Mouse (Mus musculus): ENCODE results near the gene Dennd5a.

Dennd5a gene

GRCm38 (mm10) chr7:109848867-109849733 lies 111.2 kb downstream of the Dennd5a start:
- intact Hi-C loops (cut with DNase I) = no loop called here

DNA sequence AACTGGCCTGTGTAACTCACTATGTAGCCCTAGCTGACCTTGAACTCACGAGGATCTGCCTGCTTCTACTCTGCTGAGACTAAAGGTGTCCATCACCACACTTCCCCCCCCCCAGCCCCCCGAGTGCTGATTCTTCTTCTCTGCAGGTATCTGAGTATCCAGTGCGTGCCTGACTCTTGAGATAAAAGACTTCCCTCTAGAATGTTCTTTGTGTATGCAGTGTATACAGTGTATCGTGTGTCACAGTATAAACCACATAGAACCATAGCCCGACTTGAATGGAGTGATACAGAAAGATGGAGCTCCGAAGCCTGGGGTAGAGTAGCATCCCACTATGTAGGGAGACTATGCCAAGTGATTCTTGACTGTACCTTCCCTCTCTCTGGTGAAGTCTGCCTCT lies 116.2 kb downstream of the Dennd5a start:
- intact Hi-C loops (cut with DNase I) = no loop called here

Data from adrenal gland (tissue).